In genomic region chr1:193172991-193173809, GRCm38 (mm10) we compare ENCODE assay signal across 8 mouse cellular contexts. TPM values are rescaled to one million over a fixed set of nuclear protein-coding genes. Genes with fewer than 3 reads are reported as not detected.
DNase-seq lines count a peak whose midpoint lies in the region; ATAC-seq and TF ChIP-seq lines count a peak whose summit lies in the region.

No protein-coding gene starts in this region.

- TF ChIP-seq CTCF in ES-Bruce4 (IDR thresholded peaks at IDR 0.05; ENCODE audit: low read depth, low read length), result no peak
- peak; percentile 28; the same call in 1 of the 2 replicates for TF ChIP-seq CTCF in liver, postnatal 0 days (IDR thresholded peaks at IDR 0.05; ENCODE audit: low read depth)

- no peaks in the 10 kb centered on the region for H3K36me3 ChIP-seq in ES-Bruce4 (ENCODE audit: control insufficient read depth, insufficient read depth, low read length, poor library complexity, severe bottlenecking)
- H3K36me3 ChIP-seq in forebrain, embryonic 13.5 days (ENCODE audit: poor library complexity, severe bottlenecking), result no peaks in the 10 kb centered on the region
- H3K36me3 ChIP-seq in liver, postnatal 0 days (replicated peaks; ENCODE audit: insufficient read depth, low read length), result no peaks in the 10 kb centered on the region
- no peaks in the 10 kb centered on the region for H3K36me3 ChIP-seq in neural tube, embryonic 14.5 days (ENCODE audit: control insufficient read depth, insufficient read depth, low read length)

- no peak for TF ChIP-seq EP300 in ES-Bruce4 (IDR thresholded peaks at IDR 0.05; ENCODE audit: insufficient read depth, low read depth, low read length)
- no peak for TF ChIP-seq EP300 in liver, postnatal 0 days (IDR thresholded peaks at IDR 0.05; ENCODE audit: low read depth)

- TF ChIP-seq POLR2A in ES-Bruce4 (IDR thresholded peaks at IDR 0.05; ENCODE audit: insufficient read depth, low read length), result peak; percentile 76

- H3K4me1 ChIP-seq in ES-Bruce4 (ENCODE audit: control insufficient read depth, insufficient read depth, low read length), result no peaks in the 10 kb centered on the region
- peaks cover 43% of the 10 kb centered on the region for H3K4me1 ChIP-seq in forebrain, embryonic 13.5 days
- peaks cover 28% of the 10 kb centered on the region for H3K4me1 ChIP-seq in liver, postnatal 0 days (ENCODE audit: insufficient read depth)
- H3K4me1 ChIP-seq in neural tube, embryonic 14.5 days (ENCODE audit: control insufficient read depth, insufficient read depth, low read length), result peaks cover 17% of the 10 kb centered on the region

- H3K9me3 ChIP-seq in ES-Bruce4 (replicated peaks; ENCODE audit: control insufficient read depth, insufficient read depth, low read length, poor library complexity, severe bottlenecking), result no peaks in the 10 kb centered on the region
- H3K9me3 ChIP-seq in forebrain, embryonic 13.5 days (replicated peaks), result no peaks in the 10 kb centered on the region
- no peaks in the 10 kb centered on the region for H3K9me3 ChIP-seq in liver, postnatal 0 days (ENCODE audit: low read length)
- no peaks in the 10 kb centered on the region for H3K9me3 ChIP-seq in neural tube, embryonic 14.5 days (ENCODE audit: control insufficient read depth, low read length)

- WGBS in forebrain, embryonic 13.5 days, result under 1% methylated on average over 48 of the region's 48 CpGs
- WGBS in large intestine, adult 2 months, result 1% methylated on average over 48 of the region's 48 CpGs
- WGBS in liver, postnatal 0 days (ENCODE audit: insufficient replicate concordance), result 2% methylated on average over 48 of the region's 48 CpGs
- under 1% methylated on average over 48 of the region's 48 CpGs for WGBS in neural tube, embryonic 14.5 days

- ATAC-seq in cerebellum, adult (ENCODE audit: insufficient number of reproducible peaks, low FRiP score, low TSS enrichment), result peak; percentile 94
- ATAC-seq in forebrain, embryonic 13.5 days, result peak; percentile 99
- peak; percentile 98 for ATAC-seq in liver, postnatal 0 days
- ATAC-seq in neural tube, embryonic 14.5 days (ENCODE audit: low read depth), result peak; percentile 99

- no peak overlapping the region; the same call in 1 of the 2 replicates for H3K27ac ChIP-seq in ES-Bruce4 (ENCODE audit: insufficient read depth, low read length)
- peak overlapping the region; percentile 71 for H3K27ac ChIP-seq in forebrain, embryonic 13.5 days
- H3K27ac ChIP-seq in liver, postnatal 0 days (ENCODE audit: low read depth), result peak overlapping the region; percentile 87
- peak overlapping the region; percentile 85 for H3K27ac ChIP-seq in neural tube, embryonic 14.5 days (ENCODE audit: low read depth, low read length)

- peak overlapping the region; percentile 74 for H3K9ac ChIP-seq in ES-Bruce4 (ENCODE audit: low read depth, poor library complexity, severe bottlenecking)
- H3K9ac ChIP-seq in forebrain, embryonic 13.5 days, result peak overlapping the region; percentile 89
- H3K9ac ChIP-seq in liver, postnatal 0 days (replicated peaks), result peak overlapping the region; percentile 80
- peak overlapping the region; percentile 78 for H3K9ac ChIP-seq in neural tube, embryonic 14.5 days (replicated peaks; ENCODE audit: low read depth, low read length)

- H3K27me3 ChIP-seq in ES-Bruce4 (ENCODE audit: control insufficient read depth, insufficient read depth, low read length, poor library complexity, severe bottlenecking), result no peaks in the 10 kb centered on the region
- no peaks in the 10 kb centered on the region for H3K27me3 ChIP-seq in forebrain, embryonic 13.5 days
- no peaks in the 10 kb centered on the region for H3K27me3 ChIP-seq in liver, postnatal 0 days (ENCODE audit: insufficient read depth, low read length)
- no peaks in the 10 kb centered on the region for H3K27me3 ChIP-seq in neural tube, embryonic 14.5 days (ENCODE audit: control insufficient read depth, insufficient read depth, low read length)

- H3K4me3 ChIP-seq in ES-Bruce4 (ENCODE audit: low read depth, low read length), result peak overlapping the region; percentile 94
- peak overlapping the region; percentile 78 for H3K4me3 ChIP-seq in forebrain, embryonic 13.5 days
- H3K4me3 ChIP-seq in liver, postnatal 0 days (ENCODE audit: low read depth, low read length), result peak overlapping the region; percentile 77
- H3K4me3 ChIP-seq in neural tube, embryonic 14.5 days (ENCODE audit: low read depth, low read length), result peak overlapping the region; percentile 74

- peak overlapping the region; percentile 70 for H3K4me2 ChIP-seq in forebrain, embryonic 13.5 days
- peak overlapping the region; percentile 87 for H3K4me2 ChIP-seq in liver, postnatal 0 days (ENCODE audit: low read depth, low read length)
- peak overlapping the region; percentile 78 for H3K4me2 ChIP-seq in neural tube, embryonic 14.5 days (ENCODE audit: low read depth, low read length)

- intact Hi-C loops in heart, postnatal 10 days (cut with DNase I), result no loop called here

- peak; percentile 98 for DNase-seq in heart, postnatal 10 days
- DNase-seq in large intestine, adult 2 months (ENCODE audit: low read depth, low spot score), result peak; percentile 99
- DNase-seq in liver, postnatal 0 days, result peak; percentile 97
- DNase-seq in testis, postnatal 10 days (ENCODE audit: low spot score), result peak; percentile 94

RNA-seq across cellular contexts. Expression of gene A130010J15Rik, which starts 5.4 kb away (rescaled TPM):
- polyA plus RNA-seq in ES-Bruce4 (2011; ENCODE audit: insufficient read depth, insufficient read length, low read depth, missing spikeins), result 9.3 and 10.9 TPM in 2 replicates
- polyA plus RNA-seq in forebrain, embryonic 13.5 days (2015; fragmentation: Nextera tagmentation; extraction: Ambion mirVana), result 12.2 and 14.5 TPM in 2 replicates
- 1 to 10 TPM; 5.5 to 6.1 TPM for total RNA-seq in heart, postnatal 10 days (2021)
- polyA plus RNA-seq in large intestine, adult 2 months (2012; rRNA removed), result 5.0 and 6.6 TPM in 2 replicates
- 4.8 and 6.2 TPM in 2 replicates for polyA plus RNA-seq in liver, postnatal 0 days (2015; fragmentation: Nextera tagmentation; extraction: Ambion mirVana)
- polyA plus RNA-seq in neural tube, embryonic 14.5 days (2014; fragmentation: Nextera tagmentation; extraction: Ambion mirVana), result 11.2 and 13.0 TPM in 2 replicates

RNA-seq across cellular contexts. Expression of gene Irf6, which starts 20.3 kb away (rescaled TPM):
- polyA plus RNA-seq in ES-Bruce4 (2011; ENCODE audit: insufficient read depth, insufficient read length, low read depth, missing spikeins), result 18.1 and 18.6 TPM in 2 replicates
- 0.63 and 0.79 TPM in 2 replicates for polyA plus RNA-seq in forebrain, embryonic 13.5 days (2015; fragmentation: Nextera tagmentation; extraction: Ambion mirVana)
- total RNA-seq in heart, postnatal 10 days (2021), result 1 to 10 TPM; 4.1 to 4.6 TPM
- polyA plus RNA-seq in large intestine, adult 2 months (2012; rRNA removed), result 108 and 192 TPM in 2 replicates
- 6.5 and 9.7 TPM in 2 replicates for polyA plus RNA-seq in liver, postnatal 0 days (2015; fragmentation: Nextera tagmentation; extraction: Ambion mirVana)
- polyA plus RNA-seq in neural tube, embryonic 14.5 days (2014; fragmentation: Nextera tagmentation; extraction: Ambion mirVana), result 0.64 and 0.80 TPM in 2 replicates

RNA-seq across cellular contexts. Expression of gene Traf3ip3, which starts 28.3 kb away (rescaled TPM):
- polyA plus RNA-seq in ES-Bruce4 (2011; ENCODE audit: insufficient read depth, insufficient read length, low read depth, missing spikeins), result not detected in 2 replicates
- 0.58 and 1.0 TPM in 2 replicates for polyA plus RNA-seq in forebrain, embryonic 13.5 days (2015; fragmentation: Nextera tagmentation; extraction: Ambion mirVana)
- 1 to 10 TPM; 1.6 to 2.6 TPM for total RNA-seq in heart, postnatal 10 days (2021)
- 6.1 and 7.4 TPM in 2 replicates for polyA plus RNA-seq in large intestine, adult 2 months (2012; rRNA removed)
- polyA plus RNA-seq in liver, postnatal 0 days (2015; fragmentation: Nextera tagmentation; extraction: Ambion mirVana), result 8.3 and 9.1 TPM in 2 replicates
- 1.1 and 3.4 TPM in 2 replicates for polyA plus RNA-seq in neural tube, embryonic 14.5 days (2014; fragmentation: Nextera tagmentation; extraction: Ambion mirVana)

RNA-seq across cellular contexts. Expression of gene Lamb3, which starts 34.3 kb away (rescaled TPM):
- 6.4 and 6.7 TPM in 2 replicates for polyA plus RNA-seq in ES-Bruce4 (2011; ENCODE audit: insufficient read depth, insufficient read length, low read depth, missing spikeins)
- polyA plus RNA-seq in forebrain, embryonic 13.5 days (2015; fragmentation: Nextera tagmentation; extraction: Ambion mirVana), result 0.32 and 0.55 TPM in 2 replicates
- 10 to 100 TPM in 1 of 2 experiments, 1 to 10 TPM in 1; 9.0 to 12.2 TPM for total RNA-seq in heart, postnatal 10 days (2021)
- 14.7 and 16.7 TPM in 2 replicates for polyA plus RNA-seq in large intestine, adult 2 months (2012; rRNA removed)
- 1.3 and 1.5 TPM in 2 replicates for polyA plus RNA-seq in liver, postnatal 0 days (2015; fragmentation: Nextera tagmentation; extraction: Ambion mirVana)
- polyA plus RNA-seq in neural tube, embryonic 14.5 days (2014; fragmentation: Nextera tagmentation; extraction: Ambion mirVana), result 0.23 TPM in 2 replicates

RNA-seq across cellular contexts. Expression of gene Diexf, which starts 43.1 kb away (rescaled TPM):
- 66.4 and 70.6 TPM in 2 replicates for polyA plus RNA-seq in ES-Bruce4 (2011; ENCODE audit: insufficient read depth, insufficient read length, low read depth, missing spikeins)
- polyA plus RNA-seq in forebrain, embryonic 13.5 days (2015; fragmentation: Nextera tagmentation; extraction: Ambion mirVana), result 10.0 and 10.2 TPM in 2 replicates
- total RNA-seq in heart, postnatal 10 days (2021), result 10 to 100 TPM in 1 of 2 experiments, 1 to 10 TPM in 1; 7.0 to 10.8 TPM
- 10.4 and 12.9 TPM in 2 replicates for polyA plus RNA-seq in large intestine, adult 2 months (2012; rRNA removed)
- polyA plus RNA-seq in liver, postnatal 0 days (2015; fragmentation: Nextera tagmentation; extraction: Ambion mirVana), result 1.5 and 1.9 TPM in 2 replicates
- 9.1 and 12.6 TPM in 2 replicates for polyA plus RNA-seq in neural tube, embryonic 14.5 days (2014; fragmentation: Nextera tagmentation; extraction: Ambion mirVana)
